Mouse (Mus musculus) forebrain, embryonic 12.5 days (tissue): ENCODE results near the gene 4930402H24Rik. TPM values are rescaled to one million over a fixed set of nuclear protein-coding genes. Genes with fewer than 3 reads are reported as not detected.
A peak's percentile ranks its signal among the peaks of the same experiment; 100 is the strongest.

ENCODE experiments used
- ATAC-seq: fragments of 200-750 bp; cut with Nextera tagmentation; 2 replicates; pipeline ENCODE4 v1.8.0; 2017; ENCODE audit warnings: moderate TSS enrichment; ENCODE audit not compliant: low FRiP score
- H3K27ac ChIP-seq: fragments of 300-500 bp; sonication (generic); 2 replicates; pipeline ENCODE4 v1.5.1; 2016; ENCODE audit warnings: mild to moderate bottlenecking
- H3K27me3 ChIP-seq: fragments of 300-500 bp; sonication (generic); 2 replicates; pipeline ENCODE4 v1.6.1; 2016; ENCODE audit warnings: mild to moderate bottlenecking
- H3K36me3 ChIP-seq: fragments of 300-500 bp; sonication (generic); replicated peaks from 2 replicates; pipeline ENCODE4 v1.6.1; 2016; ENCODE audit warnings: mild to moderate bottlenecking
- H3K4me1 ChIP-seq: fragments of 300-500 bp; sonication (generic); 2 replicates; pipeline ENCODE4 v1.6.1; 2016
- H3K4me2 ChIP-seq: fragments of 300-500 bp; sonication (generic); 2 replicates; pipeline ENCODE4 v1.6.1; 2016; ENCODE audit warnings: mild to moderate bottlenecking, moderate library complexity
- H3K4me3 ChIP-seq: fragments of 300-500 bp; sonication (generic); replicated peaks from 2 replicates; pipeline ENCODE4 v1.5.1; 2016; ENCODE audit warnings: mild to moderate bottlenecking
- H3K9ac ChIP-seq: fragments of 300-500 bp; sonication (generic); 2 replicates; pipeline ENCODE4 v1.6.1; 2016; ENCODE audit warnings: mild to moderate bottlenecking
- H3K9me3 ChIP-seq: fragments of 300-500 bp; sonication (generic); 2 replicates; pipeline ENCODE4 v1.6.1; 2016
- WGBS: fragments of 180-500 bp; shearing (Covaris S2); methylation state at CpG from one replicate; pipeline ENCODE4 v1.1.7; 2016; 5-methylcytosine and 5-hydroxymethylcytosine counted together
- polyA plus RNA-seq: library from polyadenylated mRNA; unstranded; fragments of >200 nt; fragmentation: Nextera tagmentation; extraction: Ambion mirVana; gene quantifications from 2 replicates; pipeline ENCODE4 v1.2.1, GENCODE M21; 2016

4930402H24Rik gene
- polyA plus RNA-seq, 1 experiment from 2014 or later: 78.6 TPM

DNA sequence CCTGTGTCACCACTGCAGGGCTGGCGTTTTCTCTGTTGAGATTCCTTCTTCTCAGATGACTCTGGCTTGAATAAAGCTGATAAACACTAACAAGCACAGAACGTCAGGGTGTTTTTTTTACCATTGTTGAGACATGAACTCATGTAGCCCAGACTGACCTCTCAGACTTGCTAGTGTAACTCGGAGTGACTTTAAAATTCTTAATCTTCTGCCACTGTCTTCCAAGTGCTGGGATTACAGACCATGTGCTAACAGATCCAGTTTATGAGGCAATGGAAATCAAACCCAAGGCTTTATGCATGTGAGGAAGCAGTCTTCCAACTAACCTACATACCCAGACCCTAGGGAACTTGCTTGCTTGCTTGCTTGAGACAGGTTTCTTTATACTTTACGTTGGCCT is 56.5 kb downstream of the 4930402H24Rik start:
- H3K4me3 ChIP-seq: no peak overlapping the region
- WGBS: 73% methylated on average over 4 of the region's 4 CpGs
- H3K4me2 ChIP-seq: no peak overlapping the region
- H3K9me3 ChIP-seq: no peaks in the 10 kb centered on the region
- no peaks in the 10 kb centered on the region for H3K36me3 ChIP-seq
- H3K4me1 ChIP-seq: no peaks in the 10 kb centered on the region
- H3K27me3 ChIP-seq: no peaks in the 10 kb centered on the region
- no peak overlapping the region for H3K9ac ChIP-seq
- ATAC-seq: no peak
- H3K27ac ChIP-seq: no peak overlapping the region

DNA sequence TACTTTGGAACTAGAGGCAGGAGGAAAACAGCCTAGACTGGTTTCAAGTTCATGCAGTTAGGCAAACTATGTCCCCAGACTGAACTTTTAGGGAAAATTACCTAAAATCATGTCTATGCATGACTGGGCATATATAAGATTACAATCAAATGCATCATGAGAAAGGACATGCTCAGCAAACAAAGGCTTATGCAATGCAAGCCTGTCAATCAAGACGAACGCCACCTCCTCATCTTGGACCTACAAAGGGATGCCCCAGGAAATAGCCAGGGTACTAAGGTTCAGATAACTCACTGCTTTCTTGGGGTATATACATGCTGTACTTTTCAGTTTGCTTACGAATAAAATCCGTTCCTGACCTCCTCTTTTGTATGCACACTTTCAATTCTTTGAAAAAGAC is 57.9 kb downstream of the 4930402H24Rik start:
- H3K4me3 ChIP-seq: no peak overlapping the region
- H3K36me3 ChIP-seq: no peaks in the 10 kb centered on the region
- ATAC-seq: no peak
- 94% methylated on average over 4 of the region's 4 CpGs for WGBS
- H3K27ac ChIP-seq: no peak overlapping the region
- H3K4me1 ChIP-seq: no peaks in the 10 kb centered on the region
- H3K27me3 ChIP-seq: no peaks in the 10 kb centered on the region
- no peak overlapping the region for H3K9ac ChIP-seq
- H3K4me2 ChIP-seq: no peak overlapping the region
- H3K9me3 ChIP-seq: no peaks in the 10 kb centered on the region

DNA sequence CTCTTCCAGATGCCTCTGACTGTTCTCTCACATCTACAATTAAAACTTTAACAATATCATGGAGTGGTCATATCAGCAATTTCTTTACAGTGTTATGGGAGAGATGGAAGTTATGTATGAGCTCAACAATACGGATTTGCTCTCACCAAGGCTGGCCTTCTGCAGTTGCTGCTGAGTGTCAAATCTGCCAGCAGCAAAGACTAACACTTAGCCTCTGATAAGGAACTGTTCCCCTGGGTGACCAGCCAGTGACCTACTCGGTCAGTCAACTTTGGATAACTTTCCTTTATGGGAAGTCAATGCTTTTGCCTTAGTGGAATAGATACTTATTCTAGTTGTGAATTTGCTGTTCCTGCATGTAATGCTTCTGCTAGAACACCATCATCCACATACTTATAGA is 62.6 kb downstream of the 4930402H24Rik start:
- Histone ChIP-seq H3K9ac (no peak overlapping the region), H3K27ac (no peak overlapping the region), H3K36me3 (no peaks in the 10 kb centered on the region), H3K4me3 (no peak overlapping the region), H3K27me3 (no peaks in the 10 kb centered on the region), H3K4me2 (no peak overlapping the region), H3K4me1 (peaks cover 6% of the 10 kb centered on the region), H3K9me3 (no peaks in the 10 kb centered on the region)
- 67% methylated on average over 2 of the region's 2 CpGs for WGBS
- ATAC-seq: no peak

DNA sequence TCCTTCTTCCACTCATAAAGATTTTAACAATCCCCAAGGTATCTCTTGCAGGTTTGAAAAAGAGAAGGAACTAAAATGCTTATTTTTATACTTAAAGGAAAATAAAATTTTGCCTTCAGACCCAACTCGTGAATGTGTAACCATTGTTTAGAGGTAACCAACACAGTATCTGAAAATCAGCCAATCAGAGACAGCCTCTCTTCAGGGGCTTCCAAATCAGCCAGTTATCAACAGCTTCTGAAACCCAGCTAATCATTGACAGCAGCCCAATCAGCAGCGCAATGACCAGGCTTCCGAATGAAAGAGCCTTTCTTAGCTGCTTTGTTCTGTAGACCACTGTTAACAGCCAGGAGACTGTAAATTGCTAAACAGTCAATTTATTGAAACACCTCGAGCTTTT is 65.4 kb downstream of the 4930402H24Rik start:
- Histone ChIP-seq H3K36me3 (peaks cover 8% of the 10 kb centered on the region), H3K27ac (peak overlapping the region; percentile 89), H3K9ac (peak overlapping the region; percentile 92), H3K4me2 (peak overlapping the region; percentile 80), H3K4me3 (peak overlapping the region; percentile 95), H3K4me1 (peaks cover 24% of the 10 kb centered on the region), H3K9me3 (no peaks in the 10 kb centered on the region), H3K27me3 (no peaks in the 10 kb centered on the region)
- 4% methylated on average over 4 of the region's 4 CpGs for WGBS
- ATAC-seq: peak; percentile 88

DNA sequence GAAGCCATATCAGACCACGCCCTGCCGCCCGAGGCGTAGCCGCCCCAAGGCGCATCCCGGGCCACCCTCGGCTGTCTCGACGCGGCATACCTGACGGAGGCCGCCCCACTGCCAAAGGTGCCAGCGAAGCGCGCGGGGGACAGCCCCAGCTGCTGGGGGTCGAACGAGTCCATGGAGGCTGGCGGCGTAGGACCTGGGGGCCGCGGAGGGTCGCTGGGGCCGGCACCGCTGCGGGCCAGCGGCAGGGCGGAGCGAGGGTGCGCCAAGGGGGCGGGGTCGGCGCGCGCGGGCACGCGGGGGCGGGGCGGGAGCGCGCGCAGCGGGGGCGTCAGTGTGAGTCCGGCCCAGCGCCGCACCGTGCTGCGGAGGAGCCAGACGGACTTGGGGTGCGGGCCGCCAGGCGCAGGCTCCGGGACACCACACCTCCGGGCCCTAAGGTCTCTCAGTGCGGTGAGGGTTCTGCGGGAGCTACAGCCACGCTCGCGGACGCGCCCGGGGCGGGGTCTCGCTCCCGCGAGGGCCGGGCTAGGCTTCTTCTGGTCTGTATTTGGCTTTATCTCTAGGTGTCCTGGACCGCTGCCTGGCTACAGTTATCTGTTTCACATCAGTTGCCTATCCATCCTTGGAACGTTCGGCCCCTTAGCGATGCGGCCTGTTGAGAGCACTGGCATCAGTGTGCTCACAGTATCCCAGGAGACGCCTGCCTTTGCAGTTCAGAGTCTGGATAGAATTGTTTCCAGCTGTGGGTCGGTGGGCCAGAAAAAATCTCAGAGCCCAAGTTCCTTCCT is 66.1 kb downstream of the 4930402H24Rik start:
- Histone ChIP-seq H3K4me1 (peaks cover 24% of the 10 kb centered on the region), H3K9me3 (no peaks in the 10 kb centered on the region), H3K36me3 (peaks cover 8% of the 10 kb centered on the region), H3K27me3 (no peaks in the 10 kb centered on the region), H3K4me3 (peak overlapping the region; percentile 95), H3K27ac (peak overlapping the region; percentile 97), H3K4me2 (peak overlapping the region; percentile 80), H3K9ac (peak overlapping the region; percentile 92)
- peak; percentile 86 for ATAC-seq
- under 1% methylated on average over 62 of the region's 77 CpGs for WGBS

DNA sequence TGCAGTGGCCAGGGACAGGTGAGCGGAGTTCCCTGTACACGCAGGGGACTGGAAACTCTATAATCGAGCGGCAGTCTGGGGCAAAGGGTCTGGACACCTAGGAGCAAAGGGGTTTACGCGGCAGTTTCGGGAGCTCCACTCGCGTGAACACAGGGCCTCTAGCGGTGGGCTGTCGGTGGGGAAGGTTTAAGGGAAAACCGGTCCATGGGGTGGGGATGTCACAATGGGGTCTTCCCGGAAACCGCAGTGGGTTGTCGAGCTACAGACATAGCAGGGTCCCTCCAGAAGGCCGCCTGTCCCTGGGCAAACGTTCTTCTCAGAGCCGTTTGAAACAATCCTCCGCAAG is 66.7 kb downstream of the 4930402H24Rik start:
- ATAC-seq: peak; percentile 39
- peak overlapping the region; percentile 95 for H3K4me3 ChIP-seq
- 0% methylated on average over 19 of the region's 19 CpGs for WGBS

DNA sequence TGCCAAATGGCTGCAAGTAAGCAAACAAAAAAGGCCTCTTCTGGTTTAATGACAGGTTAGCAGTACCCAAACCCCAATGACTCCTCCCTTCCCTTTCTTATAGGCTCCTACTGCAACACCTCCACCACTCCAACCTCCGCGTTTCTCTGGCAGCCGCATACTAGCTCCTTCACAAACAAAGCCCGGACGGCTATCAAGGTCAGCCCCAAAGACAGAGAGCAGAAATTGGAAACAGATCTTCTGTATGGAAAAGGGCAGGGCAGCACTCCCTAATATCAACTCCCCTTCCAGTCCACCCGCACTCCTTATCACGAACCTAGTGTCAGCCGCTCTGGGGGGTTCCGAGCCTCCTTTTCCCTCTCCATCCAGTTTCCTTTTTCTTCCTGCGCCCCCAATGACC is 67.1 kb downstream of the 4930402H24Rik start:
- Histone ChIP-seq H3K4me3 (peak overlapping the region; percentile 95), H3K9me3 (no peaks in the 10 kb centered on the region), H3K36me3 (peaks cover 8% of the 10 kb centered on the region), H3K4me2 (peak overlapping the region; percentile 80), H3K4me1 (peaks cover 24% of the 10 kb centered on the region), H3K27me3 (no peaks in the 10 kb centered on the region), H3K27ac (peak overlapping the region; percentile 97), H3K9ac (peak overlapping the region; percentile 92)
- ATAC-seq: no peak; the same call in 1 of the 2 replicates
- under 1% methylated on average over 10 of the region's 10 CpGs for WGBS

More for the DNA sequence above, 66.7 kb downstream of the 4930402H24Rik start:
- Histone ChIP-seq H3K36me3 (peaks cover 8% of the 10 kb centered on the region), H3K4me2 (peak overlapping the region; percentile 80), H3K27ac (peak overlapping the region; percentile 97), H3K9ac (peak overlapping the region; percentile 92), H3K9me3 (no peaks in the 10 kb centered on the region), H3K27me3 (no peaks in the 10 kb centered on the region), H3K4me1 (peaks cover 24% of the 10 kb centered on the region)

DNA sequence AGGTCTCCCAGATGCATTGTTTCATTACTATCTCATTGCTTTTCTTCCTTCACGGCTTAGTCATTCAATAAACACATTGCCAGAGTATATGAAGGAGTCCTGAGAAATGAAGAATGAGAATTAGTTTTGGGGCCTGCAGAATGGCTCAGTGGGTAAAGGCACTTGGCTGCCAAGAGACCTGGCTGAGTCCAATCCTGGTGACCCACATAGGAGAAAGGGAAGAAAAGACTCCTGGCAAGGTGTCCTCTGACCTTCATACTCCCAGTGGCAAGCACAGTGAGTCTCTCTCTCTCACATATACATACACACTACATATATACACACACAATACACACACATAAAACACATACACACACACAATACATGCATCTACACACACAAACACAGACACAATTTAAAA is 68.1 kb downstream of the 4930402H24Rik start:
- peak overlapping the region; percentile 95 for H3K4me3 ChIP-seq
- peak overlapping the region; percentile 92; the same call in 1 of the 2 replicates for H3K9ac ChIP-seq
- no peaks in the 10 kb centered on the region for H3K9me3 ChIP-seq
- no peak for ATAC-seq
- peak overlapping the region; percentile 80 for H3K4me2 ChIP-seq
- WGBS: 89% methylated on average over 1 of the region's 1 CpGs
- H3K27me3 ChIP-seq: no peaks in the 10 kb centered on the region
- no peak overlapping the region for H3K27ac ChIP-seq
- H3K4me1 ChIP-seq: peaks cover 24% of the 10 kb centered on the region
- H3K36me3 ChIP-seq: peaks cover 8% of the 10 kb centered on the region

DNA sequence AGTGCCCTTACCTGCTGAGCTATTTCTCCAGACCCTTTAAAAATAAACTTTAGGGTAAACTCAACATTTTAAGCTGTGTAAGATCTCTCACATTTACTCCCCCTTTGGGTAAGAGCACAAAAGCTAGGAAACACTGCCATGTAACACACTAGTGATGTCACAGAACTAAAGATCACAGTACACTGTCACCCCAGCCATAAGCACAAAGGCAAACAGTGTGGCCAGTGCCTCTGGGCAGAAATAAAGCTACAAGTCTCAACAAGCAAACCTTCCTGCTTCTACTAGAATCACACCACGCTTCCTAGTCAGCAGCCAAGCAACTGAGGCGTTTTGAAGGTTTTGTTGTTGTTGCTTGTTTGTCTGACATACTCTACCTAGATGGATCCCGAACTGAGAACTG is 72.5 kb downstream of the 4930402H24Rik start:
- ATAC-seq: no peak
- no peaks in the 10 kb centered on the region for H3K27me3 ChIP-seq
- no peak overlapping the region for H3K27ac ChIP-seq
- 77% methylated on average over 3 of the region's 3 CpGs for WGBS
- H3K36me3 ChIP-seq: peaks cover 11% of the 10 kb centered on the region
- H3K9ac ChIP-seq: no peak overlapping the region
- H3K4me3 ChIP-seq: no peak overlapping the region
- peaks cover 18% of the 10 kb centered on the region for H3K4me1 ChIP-seq
- no peak overlapping the region for H3K4me2 ChIP-seq
- H3K9me3 ChIP-seq: no peaks in the 10 kb centered on the region

DNA sequence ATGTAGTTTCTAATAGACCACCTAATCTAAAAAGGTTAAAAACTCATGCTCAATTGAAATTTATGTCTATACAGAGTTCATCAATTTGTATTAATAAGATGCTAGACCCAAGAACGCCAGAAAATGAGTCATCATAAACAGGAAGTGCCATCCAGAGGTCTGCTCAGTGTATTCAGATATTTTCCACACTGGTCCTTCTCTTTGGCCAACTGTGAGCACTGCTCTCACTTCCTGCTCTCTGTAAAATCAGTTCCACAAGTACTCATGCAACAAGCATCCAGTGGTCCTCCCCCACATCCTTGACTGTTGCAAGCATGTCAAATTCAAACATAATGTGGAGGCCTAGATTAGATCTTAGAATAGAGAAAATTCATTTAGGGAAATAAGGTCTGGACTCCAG is 73.6 kb downstream of the 4930402H24Rik start:
- H3K9me3 ChIP-seq: no peaks in the 10 kb centered on the region
- no peak for ATAC-seq
- 82% methylated on average over 1 of the region's 1 CpGs for WGBS

DNA sequence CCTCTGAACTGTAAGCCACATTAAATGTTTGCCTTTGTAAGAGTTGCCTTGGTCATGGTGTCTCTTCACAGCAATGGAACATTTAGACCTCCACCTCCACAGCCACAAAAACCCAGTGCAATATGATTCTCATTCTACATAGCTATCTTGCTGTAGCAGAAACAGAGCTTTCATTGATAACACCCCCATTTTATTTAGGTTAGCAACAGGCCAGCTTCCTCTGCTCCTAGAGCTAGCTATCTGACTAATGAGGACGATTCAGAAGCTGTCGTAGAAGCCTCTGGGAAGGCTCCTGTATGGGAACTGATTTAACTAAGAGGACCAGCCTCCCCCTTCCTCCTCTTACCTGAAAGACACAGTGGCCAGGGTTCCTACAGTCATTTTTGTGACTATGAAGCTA is 74.2 kb downstream of the 4930402H24Rik start:
- Histone ChIP-seq H3K36me3 (peaks cover 7% of the 10 kb centered on the region), H3K4me1 (peaks cover 8% of the 10 kb centered on the region), H3K27me3 (no peaks in the 10 kb centered on the region), H3K4me3 (no peak overlapping the region), H3K27ac (no peak overlapping the region), H3K9me3 (no peaks in the 10 kb centered on the region), H3K4me2 (no peak overlapping the region), H3K9ac (no peak overlapping the region)
- no peak for ATAC-seq
- 79% methylated on average over 2 of the region's 2 CpGs for WGBS

More for the DNA sequence above, 73.6 kb downstream of the 4930402H24Rik start:
- H3K4me3 ChIP-seq: no peak overlapping the region
- H3K4me1 ChIP-seq: peaks cover 8% of the 10 kb centered on the region
- H3K27me3 ChIP-seq: no peaks in the 10 kb centered on the region
- H3K9ac ChIP-seq: no peak overlapping the region
- H3K36me3 ChIP-seq: peaks cover 11% of the 10 kb centered on the region
- no peak overlapping the region for H3K27ac ChIP-seq
- H3K4me2 ChIP-seq: no peak overlapping the region

DNA sequence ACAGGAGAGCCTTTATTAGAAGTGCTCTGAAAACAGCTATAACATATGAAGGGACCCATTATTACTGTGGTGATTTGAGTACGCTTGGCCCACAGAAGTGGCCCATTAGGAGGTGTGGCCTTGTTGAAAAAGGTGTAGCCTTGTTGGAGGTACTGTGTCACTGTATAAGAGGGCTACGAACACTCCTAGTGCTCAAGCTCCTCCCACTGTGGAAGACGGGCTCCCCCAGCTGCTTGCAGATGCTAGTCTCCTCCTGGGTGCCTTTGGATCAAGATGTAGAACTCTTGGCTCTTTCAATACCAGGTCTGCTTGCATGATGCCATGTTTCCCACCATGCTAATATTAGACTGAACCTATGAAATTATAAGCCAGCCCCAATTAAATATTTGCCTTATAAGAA is 76.0 kb downstream of the 4930402H24Rik start:
- H3K9me3 ChIP-seq: no peaks in the 10 kb centered on the region
- 0 out of 2 replicates have a peak, but pooled peaks cover 3% of the 10 kb centered on the region for H3K36me3 ChIP-seq
- H3K4me1 ChIP-seq: peaks cover 10% of the 10 kb centered on the region
- WGBS: 89% methylated on average over 3 of the region's 3 CpGs
- no peaks in the 10 kb centered on the region for H3K27me3 ChIP-seq
- H3K4me2 ChIP-seq: no peak overlapping the region
- H3K27ac ChIP-seq: no peak overlapping the region
- no peak for ATAC-seq
- H3K4me3 ChIP-seq: no peak overlapping the region
- H3K9ac ChIP-seq: no peak overlapping the region

DNA sequence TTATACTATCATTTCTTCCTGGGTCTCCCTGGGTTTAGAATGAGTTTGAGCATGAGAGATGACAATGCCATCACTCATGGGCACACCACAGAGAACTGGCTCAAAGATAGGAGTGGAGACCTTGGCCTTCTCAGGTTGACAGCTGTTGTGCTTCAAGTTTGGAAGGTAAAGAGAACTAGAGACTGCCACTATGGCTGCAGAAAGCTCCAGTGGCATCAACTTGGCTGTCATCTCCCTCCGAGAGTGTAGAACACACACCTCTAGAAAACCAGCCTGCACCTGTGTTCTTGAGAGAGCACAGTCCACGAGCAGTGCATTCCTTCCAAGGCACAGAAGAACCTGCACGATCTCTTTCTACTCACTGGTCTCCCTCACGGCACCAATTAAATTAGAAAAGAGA is 76.7 kb downstream of the 4930402H24Rik start:
- Histone ChIP-seq H3K27ac (no peak overlapping the region), H3K36me3 (0 out of 2 replicates have a peak, but pooled peaks cover 5% of the 10 kb centered on the region), H3K4me2 (no peak overlapping the region), H3K4me1 (peaks cover 10% of the 10 kb centered on the region), H3K27me3 (no peaks in the 10 kb centered on the region), H3K4me3 (no peak overlapping the region), H3K9me3 (no peaks in the 10 kb centered on the region), H3K9ac (no peak overlapping the region)
- WGBS: 90% methylated on average over 4 of the region's 4 CpGs
- ATAC-seq: no peak
